Mouse (Mus musculus) hindbrain, embryonic 14.5 days (tissue): ENCODE measurements around the gene Gzmm. TPM values are rescaled to one million over a fixed set of nuclear protein-coding genes. Genes with fewer than 3 reads are reported as not detected.

Experiments
- ATAC-seq: fragments of 200-750 bp; cut with Nextera tagmentation; 2 replicates; pipeline ENCODE4 v1.8.0; 2017; ENCODE audit warnings: moderate number of reproducible peaks, mild to moderate bottlenecking, moderate TSS enrichment, moderate library complexity; ENCODE audit not compliant: low FRiP score
- DNase-seq: peaks from one replicate; pipeline ENCODE4 v3.0.0-alpha.2; 2015; ENCODE audit warnings: low spot score
- H3K27ac ChIP-seq: fragments of 300-500 bp; sonication (generic); 2 replicates; pipeline ENCODE4 v1.5.1; 2014; ENCODE audit warnings: mild to moderate bottlenecking, moderate library complexity
- H3K27me3 ChIP-seq: fragments of 300-500 bp; sonication (generic); 2 replicates; pipeline ENCODE4 v1.6.1; 2014; ENCODE audit warnings: mild to moderate bottlenecking, low read length, mixed read lengths; ENCODE audit not compliant: control insufficient read depth, insufficient read depth
- H3K36me3 ChIP-seq: fragments of 300-500 bp; sonication (generic); replicated peaks from 2 replicates; pipeline ENCODE4 v1.6.1; 2014; ENCODE audit not compliant: control insufficient read depth, insufficient read depth
- H3K4me1 ChIP-seq: fragments of 300-500 bp; sonication (generic); replicated peaks from 2 replicates; pipeline ENCODE4 v1.6.1; 2014; ENCODE audit warnings: antibody characterized with exemption, low read length, mixed read lengths; ENCODE audit not compliant: control insufficient read depth, insufficient read depth
- H3K4me2 ChIP-seq: fragments of 300-500 bp; sonication (generic); replicated peaks from 2 replicates; pipeline ENCODE4 v1.6.1; 2014; ENCODE audit warnings: mild to moderate bottlenecking, moderate library complexity
- H3K4me3 ChIP-seq: fragments of 300-500 bp; sonication (generic); replicated peaks from 2 replicates; pipeline ENCODE4 v1.5.1; 2014; ENCODE audit warnings: mild to moderate bottlenecking, low read length
- H3K9ac ChIP-seq: fragments of 300-500 bp; sonication (generic); 2 replicates; pipeline ENCODE4 v1.6.1; 2014
- H3K9me3 ChIP-seq: fragments of 300-500 bp; sonication (generic); 2 replicates; pipeline ENCODE4 v1.6.1; 2016; ENCODE audit warnings: low read length; ENCODE audit not compliant: control insufficient read depth
- WGBS: fragments of 180-500 bp; shearing (Covaris S2); extraction: QIAGEN DNeasy Blood & Tissue Kit; methylation state at CpG from one replicate; pipeline ENCODE4 v1.1.7; 2014; 5-methylcytosine and 5-hydroxymethylcytosine counted together
- polyA plus RNA-seq: library from polyadenylated mRNA; unstranded; fragments of >200 nt; fragmentation: Nextera tagmentation; extraction: Ambion mirVana; gene quantifications from 2 replicates; pipeline ENCODE4 v1.2.1, GENCODE M21; 2014

Gzmm gene
- polyA plus RNA-seq, 1 experiment from 2014 or later: 1.8 TPM

- WGBS: 11% methylated on average over 6 of the region's 6 CpGs
- H3K27me3 ChIP-seq: peaks cover 29% of the 10 kb centered on the region
- H3K9me3 ChIP-seq: no peaks in the 10 kb centered on the region
- H3K4me3 ChIP-seq: no peak overlapping the region
- H3K36me3 ChIP-seq: peaks cover 41% of the 10 kb centered on the region
- H3K27ac ChIP-seq: no peak overlapping the region
- DNase-seq: peak; percentile 75
- 0 out of 2 replicates have a peak, but pooled peaks have one; percentile 9 for ATAC-seq
- no peak overlapping the region for H3K4me2 ChIP-seq
- H3K4me1 ChIP-seq: peaks cover 12% of the 10 kb centered on the region
- H3K9ac ChIP-seq: no peak overlapping the region
These were observed 23.8 kb downstream of the Gzmm start for GRCm38 (mm10) chr10:79712499-79713126.

GRCm38 (mm10) chr10:79713163-79713562 lies 24.3 kb downstream of the Gzmm start:
- H3K4me3 ChIP-seq: no peak overlapping the region
- H3K27ac ChIP-seq: no peak overlapping the region
- H3K36me3 ChIP-seq: peaks cover 41% of the 10 kb centered on the region
- no peak overlapping the region for H3K9ac ChIP-seq
- no peak for ATAC-seq
- no peak overlapping the region for H3K4me2 ChIP-seq
- DNase-seq: no peak
- peaks cover 15% of the 10 kb centered on the region for H3K4me1 ChIP-seq
- no peaks in the 10 kb centered on the region for H3K9me3 ChIP-seq
- H3K27me3 ChIP-seq: peaks cover 34% of the 10 kb centered on the region
- WGBS: 37% methylated on average over 1 of the region's 1 CpGs

DNA sequence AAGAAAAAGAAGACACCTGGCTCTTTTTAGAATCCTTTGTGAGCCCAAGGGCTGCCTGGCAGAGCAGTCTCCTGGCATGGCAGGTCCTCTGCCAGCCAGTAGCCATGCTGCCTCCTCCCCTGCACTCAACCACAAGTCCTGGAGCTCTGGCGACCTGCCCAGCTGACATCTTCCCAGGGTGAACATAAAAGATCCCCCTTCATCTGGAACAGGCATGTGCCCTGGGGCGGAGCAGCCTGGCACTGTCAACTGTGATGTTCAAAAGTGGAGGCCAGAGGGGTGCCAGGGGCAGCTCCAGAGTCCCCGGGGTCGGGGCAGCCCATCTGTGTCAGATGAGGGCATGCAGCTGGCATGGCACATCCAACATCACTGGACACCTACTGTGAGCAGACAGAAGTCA lies 26.2 kb downstream of the Gzmm start:
- 59% methylated on average over 4 of the region's 4 CpGs for WGBS
- no peak for ATAC-seq

GRCm38 (mm10) chr10:79716254-79716987 lies 27.6 kb downstream of the Gzmm start, which contains the start of gene Hcn2:
TSS of gene Hcn2 (plus strand) at chr10:79716634.
- Histone ChIP-seq H3K9ac (peak within 1 kb of the TSS; percentile 77), H3K36me3 (peaks cover 13% of the 10 kb centered on the region), H3K27ac (peak within 1 kb of the TSS; percentile 47), H3K4me2 (peak within 1 kb of the TSS; percentile 91), H3K27me3 (peaks cover 43% of the 10 kb centered on the region), H3K4me3 (peak within 1 kb of the TSS; percentile 71), H3K4me1 (peaks cover 15% of the 10 kb centered on the region), H3K9me3 (no peaks in the 10 kb centered on the region)
- WGBS: 2% methylated on average over 64 of the region's 91 CpGs
- DNase-seq: peak; percentile 54
- ATAC-seq: peak; percentile 67

More for the DNA sequence above, 26.2 kb downstream of the Gzmm start:
- Histone ChIP-seq H3K4me2 (no peak overlapping the region), H3K36me3 (peaks cover 27% of the 10 kb centered on the region), H3K9ac (no peak overlapping the region), H3K4me1 (peaks cover 15% of the 10 kb centered on the region), H3K9me3 (no peaks in the 10 kb centered on the region), H3K27ac (no peak overlapping the region), H3K4me3 (no peak overlapping the region), H3K27me3 (peaks cover 43% of the 10 kb centered on the region)
- DNase-seq: no peak

DNA sequence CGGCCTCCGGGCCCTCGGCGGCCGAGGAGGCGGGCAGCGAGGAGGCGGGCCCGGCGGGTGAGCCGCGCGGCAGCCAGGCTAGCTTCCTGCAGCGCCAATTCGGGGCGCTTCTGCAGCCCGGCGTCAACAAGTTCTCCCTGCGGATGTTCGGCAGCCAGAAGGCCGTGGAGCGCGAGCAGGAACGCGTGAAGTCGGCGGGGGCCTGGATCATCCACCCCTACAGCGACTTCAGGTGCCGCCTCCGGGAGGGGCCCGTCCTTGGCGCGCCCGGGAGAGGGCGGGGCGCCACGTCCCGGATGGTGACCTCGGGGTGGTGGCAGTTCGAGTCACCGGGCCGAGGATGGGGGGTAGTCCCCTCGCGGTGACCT lies 28.2 kb downstream of the Gzmm start:
- WGBS: under 1% methylated on average over 39 of the region's 44 CpGs
- no peaks in the 10 kb centered on the region for H3K9me3 ChIP-seq
- no peak; the same call in 1 of the 2 replicates for ATAC-seq

GRCm38 (mm10) chr10:79717640-79718357 lies 29.0 kb downstream of the Gzmm start:
- peak overlapping the region; percentile 77 for H3K9ac ChIP-seq
- H3K9me3 ChIP-seq: no peaks in the 10 kb centered on the region
- peak overlapping the region; percentile 91 for H3K4me2 ChIP-seq
- ATAC-seq (no peak), DNase-seq (peak; percentile 65)
- peaks cover 43% of the 10 kb centered on the region for H3K27me3 ChIP-seq
- H3K4me3 ChIP-seq: peak overlapping the region; percentile 71
- H3K36me3 ChIP-seq: 0 out of 2 replicates have a peak, but pooled peaks cover 1% of the 10 kb centered on the region
- peaks cover 15% of the 10 kb centered on the region for H3K4me1 ChIP-seq
- no peak overlapping the region for H3K27ac ChIP-seq
- 5% methylated on average over 43 of the region's 43 CpGs for WGBS

More for the DNA sequence above, 28.2 kb downstream of the Gzmm start:
- Histone ChIP-seq H3K27ac (peak overlapping the region; percentile 47), H3K36me3 (peaks cover 7% of the 10 kb centered on the region), H3K4me2 (peak overlapping the region; percentile 91), H3K9ac (peak overlapping the region; percentile 77), H3K27me3 (peaks cover 43% of the 10 kb centered on the region), H3K4me1 (peaks cover 15% of the 10 kb centered on the region), H3K4me3 (peak overlapping the region; percentile 71)
- DNase-seq: no peak

DNA sequence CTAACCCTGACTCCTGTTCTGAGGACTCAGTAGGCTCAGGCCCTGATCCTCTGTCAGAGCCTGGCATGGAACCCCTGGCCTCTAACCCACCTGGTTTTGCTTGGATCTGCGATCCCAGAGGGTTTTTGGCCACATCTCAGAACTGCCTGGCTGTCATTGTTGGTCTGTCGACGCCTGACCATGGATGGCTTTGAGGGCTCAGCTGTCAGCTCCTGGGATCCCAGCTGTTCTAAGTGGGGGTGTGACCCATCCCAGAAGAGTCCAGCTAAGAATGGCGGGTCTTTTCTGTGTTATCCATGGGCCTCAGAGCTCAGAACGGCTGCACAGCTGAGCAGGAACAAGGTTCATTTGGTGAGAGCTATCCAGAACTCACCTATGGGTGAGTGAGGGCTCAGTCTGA lies 32.3 kb downstream of the Gzmm start:
- Histone ChIP-seq H3K36me3 (no peaks in the 10 kb centered on the region), H3K4me2 (no peak overlapping the region), H3K4me1 (peaks cover 15% of the 10 kb centered on the region), H3K9me3 (no peaks in the 10 kb centered on the region), H3K9ac (no peak overlapping the region), H3K27me3 (peaks cover 27% of the 10 kb centered on the region), H3K27ac (no peak overlapping the region), H3K4me3 (no peak overlapping the region)
- DNase-seq (no peak), ATAC-seq (no peak)
- WGBS: 54% methylated on average over 5 of the region's 5 CpGs

GRCm38 (mm10) chr10:79723047-79723446 lies 34.2 kb downstream of the Gzmm start:
- Histone ChIP-seq H3K4me3 (no peak overlapping the region), H3K36me3 (0 out of 2 replicates have a peak, but pooled peaks cover 4% of the 10 kb centered on the region), H3K4me1 (peaks cover 1% of the 10 kb centered on the region; the same call in 1 of the 2 replicates), H3K9ac (no peak overlapping the region), H3K9me3 (0 out of 2 replicates have a peak, but pooled peaks cover 3% of the 10 kb centered on the region), H3K27me3 (peaks cover 10% of the 10 kb centered on the region), H3K27ac (no peak overlapping the region), H3K4me2 (no peak overlapping the region)
- ATAC-seq: no peak
- 55% methylated on average over 6 of the region's 6 CpGs for WGBS
- no peak for DNase-seq

DNA sequence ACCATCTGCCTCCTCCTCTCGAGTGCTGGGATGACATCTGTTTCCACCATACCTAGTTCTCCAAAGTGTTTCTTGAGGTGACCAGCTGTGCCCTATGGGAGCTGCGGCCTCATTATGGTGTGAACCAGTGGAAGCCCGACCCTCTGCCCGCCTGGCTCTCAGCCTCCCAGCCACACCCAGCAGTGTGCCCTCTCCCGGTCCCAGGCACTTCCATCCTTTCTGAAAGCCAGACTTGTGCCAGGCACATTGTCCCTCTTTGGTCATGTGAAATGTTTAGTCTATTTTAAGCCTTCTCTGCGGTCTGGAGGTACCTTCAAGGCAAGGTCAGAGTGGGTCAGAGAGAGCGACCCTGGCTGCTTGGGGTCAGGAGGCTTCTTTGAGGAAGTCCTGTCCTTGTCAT lies 34.9 kb downstream of the Gzmm start:
- Histone ChIP-seq H3K9me3 (0 out of 2 replicates have a peak, but pooled peaks cover 3% of the 10 kb centered on the region), H3K4me3 (no peak overlapping the region), H3K4me2 (no peak overlapping the region), H3K36me3 (0 out of 2 replicates have a peak, but pooled peaks cover 4% of the 10 kb centered on the region), H3K27ac (no peak overlapping the region), H3K27me3 (peaks cover 4% of the 10 kb centered on the region; the same call in 1 of the 2 replicates), H3K9ac (no peak overlapping the region), H3K4me1 (no peaks in the 10 kb centered on the region)
- DNase-seq: no peak
- WGBS: 87% methylated on average over 7 of the region's 7 CpGs
- ATAC-seq: no peak
